Mouse (Mus musculus) heart, adult 11 months (tissue): Measurements from ENCODE around the gene Pold4.

ENCODE experiments used
- DNase-seq: peaks from one replicate; pipeline ENCODE4 v3.0.0; 2022

Gene Pold4

GRCm38 (mm10) chr19:4231253-4232185 is at the start of gene Pold4:
Gene Pold4 (plus strand): TSS chr19:4231899.
- DNase-seq, result peak; percentile 100

GRCm38 (mm10) chr19:4183689-4184088 is 48.0 kb upstream of the Pold4 start:
- no peak for DNase-seq

- peak; percentile 93 for DNase-seq
These were observed 46.4 kb upstream of the Pold4 start for GRCm38 (mm10) chr19:4184976-4185975.

GRCm38 (mm10) chr19:4187303-4187702 is 44.4 kb upstream of the Pold4 start:
- DNase-seq, result no peak

- DNase-seq, result peak; percentile 93
These were observed 42.6 kb upstream of the Pold4 start for GRCm38 (mm10) chr19:4189051-4189620.

- peak; percentile 97 for DNase-seq
These were observed 40.8 kb upstream of the Pold4 start, which contains the start of gene Tbc1d10c for GRCm38 (mm10) chr19:4190831-4191334. Gene Tbc1d10c (minus strand): TSS chr19:4191284.

- DNase-seq, result peak; percentile 99
These were observed 40.0 kb upstream of the Pold4 start, which contains the start of gene Ppp1ca for GRCm38 (mm10) chr19:4191528-4192250. Gene Ppp1ca (plus strand): TSS chr19:4192065.

GRCm38 (mm10) chr19:4192251-4192985 is 39.3 kb upstream of the Pold4 start:
- DNase-seq, result peak; percentile 95

- DNase-seq, result peak; percentile 93
These were observed 38.6 kb upstream of the Pold4 start for GRCm38 (mm10) chr19:4193129-4193528.

- peak; percentile 91 for DNase-seq
These were observed 37.5 kb upstream of the Pold4 start for GRCm38 (mm10) chr19:4194021-4194724.

- DNase-seq, result peak; percentile 93
These were observed 36.7 kb upstream of the Pold4 start for GRCm38 (mm10) chr19:4194776-4195650.

GRCm38 (mm10) chr19:4196048-4196447 is 35.7 kb upstream of the Pold4 start:
- DNase-seq, result peak; percentile 91

GRCm38 (mm10) chr19:4196548-4196947 is 35.2 kb upstream of the Pold4 start:
- peak; percentile 97 for DNase-seq

- DNase-seq, result no peak
These were observed 34.5 kb upstream of the Pold4 start for GRCm38 (mm10) chr19:4197180-4197579.

- DNase-seq, result peak; percentile 100
These were observed 30.3 kb upstream of the Pold4 start, which contains the start of gene Rad9a for GRCm38 (mm10) chr19:4201291-4201909. Gene Rad9a (minus strand): TSS chr19:4201662.

- DNase-seq, result peak; percentile 92
These were observed 29.6 kb upstream of the Pold4 start for GRCm38 (mm10) chr19:4202149-4202548.

GRCm38 (mm10) chr19:4203148-4203547 is 28.6 kb upstream of the Pold4 start:
- no peak for DNase-seq

GRCm38 (mm10) chr19:4203604-4204326 is 27.9 kb upstream of the Pold4 start:
- DNase-seq, result peak; percentile 93
